Mouse (Mus musculus) olfactory bulb, adult 2 months (tissue): ENCODE data around the gene Slc35f3. TPM values are rescaled to one million over a fixed set of nuclear protein-coding genes. Genes with fewer than 3 reads are reported as not detected.

Source experiments
- H3K27ac ChIP-seq: fragments of 200-500 bp; 2 replicates; pipeline ENCODE4 v1.5.1; 2012; ENCODE audit warnings: low read depth, low read length; ENCODE audit not compliant: insufficient read depth
- H3K4me1 ChIP-seq: fragments of 200-500 bp; 2 replicates; pipeline ENCODE4 v1.6.1; 2012; ENCODE audit warnings: low read length; ENCODE audit not compliant: control insufficient read depth, insufficient read depth
- H3K4me3 ChIP-seq: fragments of 200-500 bp; 2 replicates; pipeline ENCODE4 v1.5.1; 2012; ENCODE audit warnings: mild to moderate bottlenecking, low read depth, low read length, moderate library complexity; ENCODE audit not compliant: insufficient read depth
- CTCF ChIP-seq: fragments of 200-500 bp; IDR thresholded peaks from 2 replicates; pipeline ENCODE4 v1.5.1; 2012; ENCODE audit warnings: low read depth, mild to moderate bottlenecking, low read length, moderate library complexity; ENCODE audit not compliant: insufficient read depth
- POLR2A ChIP-seq: fragments of 200-500 bp; IDR thresholded peaks from 2 replicates; pipeline ENCODE4 v1.6.1; 2012; ENCODE audit warnings: mild to moderate bottlenecking, low read depth, low read length, moderate library complexity; ENCODE audit not compliant: insufficient read depth
- WGBS: fragments of 180-500 bp; shearing (Covaris S2); methylation state at CpG from one replicate; pipeline ENCODE4 v1.1.7; 2018; 5-methylcytosine and 5-hydroxymethylcytosine counted together
- polyA plus RNA-seq: library from polyadenylated mRNA; stranded (reverse); fragments of >200 nt; gene quantifications from 2 replicates; pipeline ENCODE4 v1.2.4, GENCODE M21; 2012; ENCODE audit warnings: low replicate concordance; ENCODE audit not compliant: missing spikeins, insufficient read depth, insufficient read length

The Slc35f3 gene
- polyA plus RNA-seq, 1 experiment: not detected

- Histone ChIP-seq H3K27ac (no peak overlapping the region), H3K4me3 (no peak overlapping the region), H3K4me1 (peaks cover 8% of the 10 kb centered on the region)
- TF ChIP-seq POLR2A (no peak), CTCF (no peak)
- WGBS: 79% methylated on average over 3 of the region's 3 CpGs
These were observed 122.5 kb downstream of the Slc35f3 start for GRCm38 (mm10) chr8:126420834-126421233.

- WGBS: under 1% methylated on average over 61 of the region's 61 CpGs
- peaks cover 8% of the 10 kb centered on the region for H3K4me1 ChIP-seq
- peak within 1 kb of the TSS; percentile 91 for H3K4me3 ChIP-seq
- no peak for TF ChIP-seq POLR2A
- no peak for TF ChIP-seq CTCF
- peak within 1 kb of the TSS; percentile 91 for H3K27ac ChIP-seq
These were observed 124.0 kb downstream of the Slc35f3 start, which contains the start of gene Coa6 for GRCm38 (mm10) chr8:126422174-126422919. Gene Coa6 (plus strand): TSS chr8:126422515.

- Histone ChIP-seq H3K27ac (peak overlapping the region; percentile 91), H3K4me3 (peak overlapping the region; percentile 91), H3K4me1 (peaks cover 8% of the 10 kb centered on the region)
- WGBS: 2% methylated on average over 9 of the region's 9 CpGs
- no peak for TF ChIP-seq CTCF
- TF ChIP-seq POLR2A: no peak; the same call in 1 of the 2 replicates
These were observed 124.6 kb downstream of the Slc35f3 start for GRCm38 (mm10) chr8:126422920-126423300.

- Histone ChIP-seq H3K4me3 (no peak overlapping the region), H3K27ac (no peak overlapping the region), H3K4me1 (peaks cover 5% of the 10 kb centered on the region)
- TF ChIP-seq POLR2A (no peak), CTCF (no peak)
- WGBS: 77% methylated on average over 4 of the region's 4 CpGs
These were observed 125.8 kb downstream of the Slc35f3 start for GRCm38 (mm10) chr8:126424163-126424562.

- Histone ChIP-seq H3K27ac (no peak overlapping the region), H3K4me1 (peaks cover 4% of the 10 kb centered on the region), H3K4me3 (no peak overlapping the region)
- TF ChIP-seq CTCF (no peak), POLR2A (no peak)
- WGBS: 63% methylated on average over 1 of the region's 1 CpGs
These were observed 126.6 kb downstream of the Slc35f3 start for GRCm38 (mm10) chr8:126424946-126425345.

GRCm38 (mm10) chr8:126429635-126430034, 131.3 kb downstream of the Slc35f3 start:
- Histone ChIP-seq H3K4me3 (no peak overlapping the region), H3K4me1 (peaks cover 4% of the 10 kb centered on the region; the same call in 1 of the 2 replicates), H3K27ac (no peak overlapping the region)
- 89% methylated on average over 5 of the region's 5 CpGs for WGBS
- TF ChIP-seq POLR2A (no peak), CTCF (no peak)

- WGBS: 69% methylated on average over 7 of the region's 7 CpGs
- Histone ChIP-seq H3K4me1 (peaks cover 4% of the 10 kb centered on the region; the same call in 1 of the 2 replicates), H3K4me3 (no peak overlapping the region), H3K27ac (no peak overlapping the region)
- no peak for TF ChIP-seq POLR2A
- no peak for TF ChIP-seq CTCF
These were observed 135.5 kb downstream of the Slc35f3 start for GRCm38 (mm10) chr8:126433827-126434226.

GRCm38 (mm10) chr8:126438937-126439336, 140.6 kb downstream of the Slc35f3 start:
- 54% methylated on average over 2 of the region's 2 CpGs for WGBS
- TF ChIP-seq POLR2A (no peak), CTCF (no peak)
- no peak overlapping the region for H3K4me3 ChIP-seq
- H3K4me1 ChIP-seq: no peaks in the 10 kb centered on the region
- no peak overlapping the region for H3K27ac ChIP-seq

Other genes with a start within 250 kb of the Slc35f3 start
- gene Coa6, start 124.0 kb downstream of the Slc35f3 start, polyA plus RNA-seq: not detected in 2 replicates
- gene Tarbp1, start 176.5 kb downstream of the Slc35f3 start, polyA plus RNA-seq: not detected in 2 replicates